Mouse (Mus musculus): ENCODE measurements around the gene Rab42. TPM values are rescaled to one million over a fixed set of nuclear protein-coding genes. Genes with fewer than 3 reads are reported as not detected.
"Not testable (repeated sequence)": the region's sequence is repeated elsewhere in the genome, so short reads cannot be mapped to it uniquely, and the experiment has no call there.

Gene Rab42
- polyA plus RNA-seq, 2 experiments from 2014 or later: not detected

DNA sequence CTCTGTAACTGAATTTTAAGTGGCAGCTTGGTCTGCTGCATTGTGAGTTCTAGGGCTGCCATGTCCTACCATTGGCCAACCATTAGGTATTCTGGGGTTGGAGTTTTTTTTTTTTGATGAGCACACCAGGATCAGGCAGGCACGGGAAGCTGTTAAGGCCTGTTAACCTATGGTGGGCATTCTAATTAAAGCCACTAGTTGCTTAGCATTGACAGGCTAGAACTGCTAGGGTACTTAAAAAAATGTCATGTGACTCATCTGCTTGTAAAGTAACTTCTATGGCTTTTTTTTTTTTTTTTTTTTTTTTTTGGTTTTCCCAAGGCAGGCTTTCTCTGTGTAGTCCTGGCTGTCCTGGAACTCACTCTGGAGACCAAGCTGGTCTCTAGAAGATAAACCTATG, 8.0 kb upstream of the Rab42 start:
- no peak for ATAC-seq

DNA sequence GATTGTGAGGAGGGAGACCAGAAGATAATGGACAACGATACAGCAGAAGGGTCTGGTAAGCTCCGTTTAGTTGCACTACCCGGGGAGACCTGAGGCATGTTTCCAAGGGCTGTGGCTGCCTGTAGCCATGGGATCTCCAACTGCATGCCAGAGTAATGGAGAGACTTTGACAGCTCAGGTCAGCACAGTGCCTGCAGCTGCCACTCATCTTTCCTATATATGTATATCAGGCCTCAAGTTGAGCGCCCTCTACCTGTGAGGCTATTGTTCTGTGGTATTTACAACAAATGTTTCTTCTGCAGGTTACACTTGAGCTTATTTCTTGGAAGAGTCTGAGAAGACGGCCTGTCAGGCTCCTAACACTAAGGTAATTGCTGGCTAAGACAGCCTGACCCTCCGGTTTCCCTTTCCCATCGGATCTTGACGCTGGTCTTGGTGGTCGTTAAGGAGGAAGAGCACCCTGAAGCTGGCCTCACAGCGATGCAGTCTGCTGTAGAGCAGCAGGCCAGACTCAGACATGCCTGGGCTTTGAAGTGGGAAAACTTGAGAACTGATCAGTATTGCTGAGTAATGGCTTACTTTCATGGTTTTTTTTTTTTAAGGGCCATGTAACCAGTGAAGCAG, 6.8 kb upstream of the Rab42 start:
- peak; percentile 42 for ATAC-seq

DNA sequence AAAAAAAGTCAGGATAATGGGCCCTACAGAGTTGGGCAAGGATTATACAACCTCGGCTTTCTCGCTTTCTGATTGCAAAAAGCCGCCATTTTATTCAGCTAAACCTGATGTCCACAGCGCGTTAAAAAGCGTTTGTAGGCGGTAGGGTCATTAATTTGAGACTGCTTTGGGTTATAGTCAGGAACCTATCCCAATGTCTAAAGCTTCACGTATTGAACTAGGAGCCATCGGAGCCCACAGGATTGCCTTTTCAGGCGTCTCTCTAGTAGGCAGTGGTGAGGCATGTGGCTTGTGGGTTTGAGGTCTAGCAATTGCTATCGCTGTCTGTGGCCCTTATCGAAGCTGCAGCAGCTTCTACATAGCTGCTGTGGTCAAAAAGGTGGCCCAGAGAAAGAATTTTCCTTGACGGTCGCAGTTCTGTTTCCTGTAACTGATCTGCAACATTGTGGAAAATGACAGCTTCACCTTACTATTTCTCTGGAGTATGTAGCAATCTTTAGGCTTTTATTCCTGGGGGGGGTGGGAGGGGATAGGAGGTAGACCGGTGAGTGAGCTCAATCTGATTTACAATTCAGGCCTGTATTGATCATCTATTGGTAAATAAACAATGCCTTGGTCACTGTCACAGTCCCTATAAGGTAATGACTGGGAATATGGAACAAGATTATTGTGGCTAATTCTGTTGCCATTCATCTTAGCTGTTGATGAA, 6.1 kb upstream of the Rab42 start:
- peak; percentile 38 for ATAC-seq

DNA sequence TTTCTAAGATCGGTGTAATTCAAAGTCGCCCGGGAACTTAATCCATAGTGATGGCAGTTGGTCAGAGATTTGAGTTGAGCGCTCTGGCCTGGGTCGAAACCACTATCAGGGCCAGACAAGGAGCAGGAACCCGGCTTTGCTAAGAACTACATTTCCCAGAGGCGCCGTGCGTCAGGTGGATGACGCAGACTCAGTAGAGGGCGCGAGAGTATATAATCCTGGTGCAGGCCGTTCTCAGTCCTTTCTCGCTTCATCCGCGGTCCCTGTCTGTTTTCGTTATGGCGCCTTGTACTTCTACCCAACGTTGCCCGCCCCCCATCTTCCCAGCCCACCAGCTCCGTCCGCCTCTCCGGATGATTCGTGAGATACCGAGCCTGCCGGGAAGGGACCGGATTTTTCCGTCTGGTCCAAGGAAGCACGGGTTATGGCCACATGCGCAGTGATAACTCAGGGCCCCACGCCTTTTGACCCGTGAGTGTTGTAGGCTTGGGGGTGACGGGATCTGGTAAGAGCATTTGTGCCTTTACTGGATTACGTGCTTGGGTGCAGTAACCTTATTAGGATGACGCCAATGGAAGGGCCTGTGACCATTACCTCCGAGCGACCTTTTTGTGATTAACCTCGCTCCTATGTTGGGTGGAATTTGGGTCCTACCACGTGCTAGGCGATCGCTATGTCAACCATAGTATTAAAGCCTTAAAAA, 5.4 kb upstream of the Rab42 start:
- ATAC-seq: peak; percentile 90

DNA sequence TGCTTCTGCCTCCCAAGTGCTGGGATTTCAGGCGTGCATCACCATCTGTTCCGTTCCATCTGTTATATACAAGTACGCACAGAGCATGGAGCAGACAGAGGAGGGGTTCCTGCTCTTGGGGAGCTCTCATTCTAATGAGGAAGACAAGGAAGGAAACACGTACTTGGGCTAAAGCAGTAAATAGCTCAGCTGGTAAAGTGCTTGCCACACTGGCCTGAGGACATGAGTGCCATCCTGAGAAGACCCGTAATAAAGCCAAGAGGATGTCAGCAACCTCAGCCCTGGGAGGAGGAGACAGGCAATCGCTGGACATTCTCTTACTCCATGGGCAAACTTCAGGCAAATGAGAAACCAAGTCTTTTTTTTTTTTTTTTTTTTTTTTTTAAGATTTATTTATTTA, 2.8 kb upstream of the Rab42 start:
- no peak for ATAC-seq

DNA sequence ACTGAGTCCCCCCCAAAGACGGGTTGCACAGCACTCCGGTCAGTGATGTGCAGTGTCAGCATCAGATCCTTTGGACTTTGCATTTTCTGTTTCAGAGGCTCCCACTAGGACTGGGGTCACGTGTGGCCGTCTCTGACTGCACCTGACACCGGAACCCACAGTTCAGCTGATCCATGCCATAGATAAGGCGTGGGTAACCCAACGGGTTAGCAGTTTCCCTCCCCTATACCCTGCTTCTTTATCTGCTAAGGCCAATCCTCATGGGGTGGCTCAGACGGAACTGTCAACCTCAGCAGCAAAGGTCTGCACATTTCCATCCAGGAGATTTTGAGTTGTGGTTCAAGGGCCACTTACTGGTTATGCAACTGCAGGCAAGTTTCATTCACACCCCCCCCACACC, 2.1 kb upstream of the Rab42 start:
- no peak for ATAC-seq

DNA sequence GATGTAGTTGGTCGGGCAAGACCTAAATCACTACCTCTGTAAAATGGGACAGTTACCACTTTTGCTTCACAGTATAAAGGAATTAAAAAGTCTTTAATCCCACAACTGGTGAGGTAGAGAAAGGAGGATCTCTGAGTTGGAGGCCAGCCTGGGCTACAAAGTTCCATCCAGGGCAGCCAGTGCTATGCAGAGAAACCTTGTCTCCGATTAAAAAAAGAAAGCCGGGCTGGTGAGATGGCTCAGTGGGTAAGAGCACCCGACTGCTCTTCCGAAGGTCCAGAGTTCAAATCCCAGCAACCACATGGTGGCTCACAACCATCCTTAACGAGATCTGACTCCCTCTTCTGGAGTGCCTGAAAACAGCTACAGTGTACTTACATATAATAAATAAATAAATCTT, 299 bp upstream of the Rab42 start:
- not testable (repeated sequence) for ATAC-seq

DNA sequence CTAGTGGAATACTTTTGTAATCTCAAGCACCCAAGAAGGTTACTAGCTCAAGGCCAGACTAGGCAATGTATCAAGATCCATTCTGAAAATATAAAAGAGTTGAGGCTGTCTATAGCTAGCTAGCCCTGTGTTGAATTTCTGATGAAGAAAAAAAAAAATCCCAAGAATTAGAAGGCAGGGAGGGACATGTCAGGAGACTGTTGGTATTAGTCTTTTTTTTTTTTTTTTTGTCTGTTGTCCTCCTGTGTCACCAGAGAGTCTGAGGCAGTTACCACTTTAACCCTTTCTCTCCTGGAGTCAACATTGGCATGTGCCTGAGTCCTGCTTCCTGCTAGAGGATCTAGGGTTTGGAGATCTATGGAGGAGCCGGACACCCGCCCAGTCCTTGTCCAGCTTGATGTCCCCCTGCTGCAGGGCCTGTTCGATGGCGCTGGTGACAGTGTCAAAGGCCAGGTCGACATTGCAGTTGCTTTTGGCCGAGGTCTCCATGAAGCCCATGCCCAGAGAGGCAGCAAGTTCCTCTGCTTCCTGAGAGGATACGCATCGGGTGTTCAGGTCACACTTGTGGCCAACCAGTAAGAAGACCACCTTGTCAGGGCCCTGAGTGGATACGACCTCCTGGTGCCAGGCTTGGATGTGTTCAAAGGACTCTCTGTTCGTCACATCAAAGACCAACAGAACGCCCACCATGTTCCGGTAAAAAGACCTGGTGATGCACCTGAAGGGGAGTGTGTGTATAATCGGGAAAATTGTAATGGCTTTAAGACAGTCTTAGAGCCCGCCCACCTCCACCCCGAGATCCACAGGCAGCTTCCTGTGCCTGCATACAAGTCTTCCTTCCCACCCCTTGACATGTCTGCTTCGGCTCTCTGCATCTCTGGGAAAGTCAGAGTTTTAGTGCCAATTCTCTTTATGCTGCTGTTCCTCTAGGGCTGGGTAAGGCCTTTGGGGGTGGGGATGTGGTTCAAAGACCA, 933 bp downstream of the Rab42 start:
- peak; percentile 29 for ATAC-seq

DNA sequence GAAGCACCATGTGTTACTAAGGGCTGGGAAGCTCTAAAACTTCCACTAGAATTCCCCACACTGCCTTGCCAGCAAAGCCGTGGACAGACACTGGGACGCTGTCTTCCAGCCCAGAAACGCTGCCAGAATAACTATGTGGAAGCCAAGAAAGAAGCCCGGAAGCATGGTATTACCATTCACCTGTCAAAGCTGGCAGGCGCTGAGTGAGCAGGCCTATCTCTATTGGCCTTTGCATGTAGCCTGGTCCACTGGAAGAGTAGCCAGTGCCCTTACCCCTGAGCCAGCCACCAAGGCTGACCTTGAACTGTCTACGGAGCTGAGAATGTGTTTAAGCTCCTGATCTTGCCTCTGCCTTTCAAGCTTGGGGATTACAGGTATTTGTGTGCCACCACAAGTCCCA, 1.7 kb downstream of the Rab42 start:
- ATAC-seq: no peak

DNA sequence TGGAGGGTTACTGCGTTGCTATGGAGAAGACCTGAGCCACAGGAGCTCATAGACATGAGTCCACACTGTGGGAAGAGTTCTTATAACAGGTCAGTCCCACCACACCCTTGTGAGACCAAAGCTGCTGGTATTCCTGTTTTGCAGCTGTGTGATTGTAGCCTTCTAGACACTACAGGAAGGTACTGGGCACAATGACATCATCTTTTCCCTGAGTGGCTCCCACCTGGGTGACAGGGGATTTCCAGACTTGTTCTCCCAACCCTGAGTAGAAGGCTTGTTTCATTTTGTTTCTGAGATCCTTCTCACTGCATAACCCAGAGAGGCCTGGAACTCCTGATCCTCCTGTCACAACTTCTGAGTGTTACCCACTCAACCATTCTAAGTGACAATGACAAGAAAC, 3.3 kb downstream of the Rab42 start:
- no peak for ATAC-seq

DNA sequence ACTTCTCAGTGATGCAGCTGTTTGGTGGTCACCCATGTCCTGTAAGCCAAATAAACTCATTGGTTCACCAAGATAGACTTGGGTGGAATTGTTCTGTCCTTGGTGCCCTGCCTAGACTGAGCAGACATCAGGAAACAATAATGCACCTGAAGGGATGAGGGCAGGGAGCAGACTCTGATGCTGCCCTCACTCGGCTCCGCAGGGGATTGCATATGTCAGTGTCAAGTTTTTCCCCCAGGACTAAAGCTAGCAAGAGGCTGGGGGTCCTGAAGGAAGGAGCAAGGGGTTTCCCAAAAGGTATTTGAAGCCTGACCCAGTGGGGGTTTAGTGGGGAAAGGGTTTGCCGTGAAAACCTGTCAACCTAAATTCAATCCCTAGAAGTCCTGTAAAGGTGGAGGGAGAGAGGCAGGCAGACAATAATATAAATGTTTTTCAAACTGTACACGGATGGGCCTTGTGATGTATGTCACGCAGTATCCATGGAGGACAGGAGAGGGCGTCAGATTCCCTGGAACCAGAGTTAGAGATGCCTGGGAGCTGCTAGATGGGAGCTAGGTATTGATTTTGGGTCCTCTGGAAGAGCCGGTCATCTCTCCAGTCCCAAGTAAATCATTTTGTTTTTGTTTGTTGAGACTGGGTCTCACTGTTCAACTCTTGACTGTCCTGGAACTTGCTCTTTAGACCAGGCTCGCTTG, 7.3 kb downstream of the Rab42 start:
- no peak for ATAC-seq

DNA sequence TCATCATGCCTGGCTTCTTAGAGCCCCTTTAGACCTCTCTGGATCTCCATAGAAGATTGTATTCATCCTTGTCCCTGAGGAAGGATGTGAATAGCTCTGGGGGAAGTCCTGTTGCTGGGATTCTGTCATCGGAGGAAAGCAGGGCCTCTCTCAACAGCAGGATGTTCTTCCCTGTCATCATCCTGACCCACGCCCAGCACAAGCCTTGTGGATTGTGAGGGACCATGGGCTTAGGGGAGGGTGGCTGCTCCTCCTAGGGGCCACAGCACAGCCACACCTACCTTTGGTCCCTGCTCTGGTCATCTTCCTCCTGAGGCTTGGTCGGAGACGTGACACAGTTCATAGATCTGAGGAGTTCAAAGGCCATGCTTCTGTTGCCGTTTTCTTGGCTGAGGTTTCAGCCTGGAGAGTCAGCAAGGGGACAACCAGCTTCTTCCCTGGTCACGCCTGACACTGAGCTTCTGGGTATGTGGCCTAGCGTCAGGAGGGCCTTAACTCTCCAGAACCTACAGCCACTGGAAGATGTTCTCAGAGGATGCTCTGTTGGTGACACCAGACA, 9.4 kb downstream of the Rab42 start:
- ATAC-seq: no peak

DNA sequence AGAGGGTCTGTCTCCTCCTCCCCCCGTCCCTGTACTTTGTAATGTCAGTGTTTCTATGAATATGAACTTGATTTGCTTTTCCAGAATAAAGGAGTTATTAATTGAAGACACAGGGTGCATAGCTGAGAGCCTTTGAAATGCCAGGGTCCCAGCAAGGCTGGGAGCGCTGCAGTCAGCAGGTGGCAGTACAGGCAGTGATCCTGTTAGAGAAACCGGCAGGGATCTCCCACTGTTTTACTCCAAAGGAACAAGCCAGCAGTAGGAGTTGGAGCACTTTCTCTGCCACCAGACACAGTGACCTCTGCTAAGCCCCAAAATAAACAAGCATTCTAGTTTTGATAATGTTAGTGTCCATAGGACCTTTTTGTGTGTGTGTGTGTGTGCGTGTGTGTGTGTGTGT, 10.2 kb downstream of the Rab42 start:
- no peak for ATAC-seq

DNA sequence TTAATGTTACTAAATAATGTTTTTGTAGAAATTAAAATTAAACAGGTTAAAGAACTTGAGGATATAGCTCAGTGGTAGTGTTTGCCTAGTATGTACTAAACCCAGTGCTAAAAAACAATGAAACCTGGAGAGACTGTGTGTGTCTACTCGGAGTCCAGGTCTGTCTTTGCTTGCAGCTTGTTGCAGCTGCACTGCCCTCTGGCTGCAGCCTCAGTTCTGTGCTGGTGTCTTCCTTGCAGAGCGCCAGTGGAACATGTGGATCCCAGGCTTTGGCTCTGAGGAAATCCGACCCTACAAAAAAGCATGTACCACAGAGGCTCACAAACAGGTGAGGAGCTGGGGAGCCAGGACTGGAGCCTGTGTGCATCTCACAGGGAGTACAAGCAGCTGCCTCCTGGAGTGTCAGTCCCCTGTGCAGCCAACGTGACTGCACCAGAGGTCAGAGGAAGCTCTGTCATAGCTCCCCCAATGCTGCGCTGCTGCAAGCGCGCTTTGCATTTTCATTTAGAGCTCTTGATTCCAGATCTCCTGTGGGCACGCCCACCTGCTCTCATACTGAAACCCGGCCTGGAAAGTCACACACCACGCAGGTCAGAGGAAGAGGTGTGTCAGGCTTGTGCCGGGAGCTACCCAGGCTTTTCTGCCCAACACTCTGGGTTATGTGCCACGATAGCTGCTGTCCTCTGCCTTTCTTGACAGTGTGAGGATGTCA, 11.4 kb downstream of the Rab42 start:
- ATAC-seq: no peak

DNA sequence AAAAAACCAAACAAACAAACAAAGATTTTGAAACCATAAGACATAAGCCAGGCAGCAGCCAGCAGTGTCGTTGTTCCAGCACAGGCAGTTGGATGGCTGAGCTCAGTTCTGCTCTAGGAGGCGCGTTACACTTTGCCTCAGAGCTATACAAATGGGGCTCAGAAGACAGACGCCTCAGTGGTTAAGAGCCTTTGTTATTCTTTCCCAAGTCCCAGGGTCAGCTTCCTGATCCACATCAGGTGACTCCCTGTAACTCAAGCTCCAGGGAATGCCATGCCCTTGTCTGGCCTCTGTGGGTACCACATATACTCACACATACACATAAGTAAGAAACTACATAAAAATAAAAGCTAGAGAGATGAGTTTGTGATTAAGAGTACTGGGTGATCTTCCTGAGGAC, 12.1 kb downstream of the Rab42 start:
- ATAC-seq: no peak

DNA sequence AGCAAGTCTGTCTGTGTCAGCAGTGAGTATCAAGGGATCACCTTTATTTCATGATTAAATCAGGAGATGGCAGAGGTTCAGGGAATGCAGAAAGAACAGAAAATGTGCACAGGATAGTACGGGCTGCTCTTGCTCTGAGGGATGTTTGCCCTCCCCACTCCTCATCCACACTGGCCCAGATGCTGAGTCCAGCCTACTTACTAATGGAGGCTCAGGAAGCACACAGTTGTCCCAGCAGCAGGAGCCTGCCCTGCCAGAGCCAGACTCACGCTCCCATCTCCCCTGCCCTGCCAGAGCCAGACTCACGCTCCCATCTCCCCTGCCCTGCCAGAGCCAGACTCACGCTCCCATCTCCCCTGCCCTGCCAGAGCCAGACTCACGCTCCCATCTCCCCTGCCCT, 14.3 kb downstream of the Rab42 start:
- ATAC-seq: not testable (repeated sequence)

DNA sequence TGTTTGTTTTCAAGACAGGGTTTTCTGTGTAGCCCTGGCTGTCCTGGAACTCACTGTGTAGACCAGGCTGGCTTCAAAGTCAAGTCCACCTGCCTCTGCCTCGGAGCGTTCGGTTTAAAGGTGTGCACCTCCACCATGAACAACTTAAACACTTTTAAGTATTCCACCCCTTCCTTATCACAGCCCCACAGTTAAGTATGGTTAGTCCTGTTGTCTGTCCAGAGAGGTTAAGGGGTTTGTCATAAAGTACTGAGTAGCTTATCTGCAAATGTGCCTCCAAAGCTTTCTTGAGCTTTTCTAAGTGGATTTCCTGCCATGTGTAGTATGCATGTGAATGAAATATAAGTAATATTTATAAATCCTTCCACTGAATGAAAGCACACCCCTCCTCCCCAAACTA, 27.2 kb downstream of the Rab42 start:
- ATAC-seq: no peak

DNA sequence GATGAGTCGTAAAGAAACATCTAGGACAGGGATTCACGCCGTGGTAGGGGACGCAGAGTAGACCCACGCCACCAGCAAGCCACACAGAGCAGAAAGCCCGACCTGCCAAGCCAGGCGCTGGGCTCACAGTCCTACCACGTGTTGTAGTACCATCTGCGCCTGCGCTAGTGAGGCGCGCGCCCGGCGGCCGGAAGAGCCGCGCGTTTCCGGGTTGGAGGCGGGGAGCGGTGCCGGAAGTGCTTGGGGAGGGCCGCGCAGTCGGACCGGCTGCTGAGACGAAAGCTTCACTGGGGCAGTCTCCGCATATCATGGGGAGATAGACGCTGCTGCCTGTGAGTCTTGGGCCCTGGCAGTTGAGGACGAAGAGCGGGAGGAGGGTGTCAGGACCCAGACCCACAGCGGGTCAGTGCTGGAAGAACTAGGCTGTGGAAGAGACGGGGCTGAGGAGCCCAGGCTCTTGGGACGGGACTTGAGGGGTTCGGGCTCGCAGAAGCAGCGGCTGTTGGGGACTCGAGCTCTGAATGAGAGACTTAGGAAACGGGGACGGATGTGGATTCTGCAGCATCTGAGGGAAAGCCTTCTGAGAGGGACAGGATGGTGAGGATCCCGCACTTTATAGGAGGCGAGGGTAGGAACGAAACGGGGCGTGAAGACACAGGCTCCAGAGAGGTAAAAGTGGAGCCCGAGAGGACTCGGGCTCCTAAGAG, 28.9 kb downstream of the Rab42 start, which contains the start of gene Taf12:
Gene Taf12 (plus strand): TSS at position 220 of the 707 bp plus-strand sequence.
- peak; percentile 64 for ATAC-seq

DNA sequence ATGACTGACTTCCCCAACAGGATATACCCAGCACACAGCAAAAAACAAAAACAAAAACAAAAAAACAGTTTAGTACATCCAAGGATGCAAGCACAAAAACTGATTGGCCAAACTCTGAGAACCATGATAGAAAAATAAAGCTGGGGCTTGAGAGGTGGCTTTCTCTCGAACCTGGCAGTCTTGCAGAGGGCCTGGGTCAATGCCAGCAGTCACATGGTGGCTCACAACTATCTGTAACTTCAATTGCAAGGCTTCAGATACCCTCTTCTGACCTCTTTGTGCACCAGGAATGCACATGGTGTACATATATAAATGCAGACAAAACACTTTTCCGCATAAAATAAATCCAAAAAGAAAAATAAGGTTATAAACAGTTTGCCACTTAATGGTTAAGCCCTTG, 30.0 kb downstream of the Rab42 start:
- ATAC-seq: no peak
